Mouse (Mus musculus) left cerebral cortex, adult 2 months (tissue): Measurements from ENCODE around the gene Prrt3. TPM values are rescaled to one million over a fixed set of nuclear protein-coding genes. Genes with fewer than 3 reads are reported as not detected.
A peak's percentile ranks its signal among the peaks of the same experiment; 100 is the strongest.

Source experiments
- DNase-seq, 2 experiments: peaks; one replicate each; pipeline ENCODE4 v3.0.0; 2021 to 2022; ENCODE audit warnings: low spot score in 2 of 2, mixed read lengths in 1 of 2; ENCODE audit errors: extremely low spot score in 1 of 2
- H3K27ac ChIP-seq: fragments of 200-600 bp; 2 replicates; pipeline ENCODE4 v1.8.1; 2022
- H3K4me3 ChIP-seq: fragments of 200-600 bp; 2 replicates; pipeline ENCODE4 v1.8.1; 2022
- CTCF ChIP-seq: fragments of 200-600 bp; IDR thresholded peaks from 2 replicates; pipeline ENCODE4 v1.8.1; 2022; ENCODE audit warnings: antibody characterized with exemption, mild to moderate bottlenecking, moderate library complexity
- intact Hi-C: fragments of 180-260 bp; cut with DNase I; formaldehyde crosslinking; loops from one replicate; pipeline ENCODE4 v1.15.1; 2025
- long read RNA-seq, 2 experiments: library from polyadenylated mRNA; stranded (forward); transcript quantifications; one replicate each; pipeline ENCODE4 v2.0.0; 2021; ENCODE audit warnings: borderline mapping rate in 2 of 2
- total RNA-seq, 2 experiments: library from RNA; stranded (reverse); gene quantifications; 2 replicates each; pipeline ENCODE4 v1.2.3; 2021

Gene Prrt3
- 10 to 100 TPM; 54.9 to 61.1 TPM for total RNA-seq
- long read RNA-seq, experiment 1, transcript Prrt3-203 (4 exons, 3,741 nt), result minor isoform, 10 of 173 reads
- long read RNA-seq, experiment 1, transcript Prrt3-202 (4 exons, 3,424 nt), result major isoform, 58 of 173 reads
- long read RNA-seq, experiment 1, partial matches to known transcripts, result 29 of 173 reads
- long read RNA-seq, experiment 1, other reads (novel, unspliced or antisense), result 70 of 173 reads
- long read RNA-seq, experiment 2, transcript Prrt3-203 (4 exons, 3,741 nt), result minor isoform, 18 of 118 reads
- long read RNA-seq, experiment 2, transcript Prrt3-205 (3 exons, 1,903 nt), result minor isoform, 6 of 118 reads
- long read RNA-seq, experiment 2, transcript Prrt3-202 (4 exons, 3,424 nt), result major isoform, 22 of 118 reads
- long read RNA-seq, experiment 2, partial matches to known transcripts, result 25 of 118 reads
- long read RNA-seq, experiment 2, other reads (novel, unspliced or antisense), result 44 of 118 reads

- peak within 1 kb of the TSS; percentile 95 for H3K27ac ChIP-seq
- H3K4me3 ChIP-seq, result peak within 1 kb of the TSS; percentile 76
- intact Hi-C loops, result loop anchor here (2.0 to 5.0 kb wide), 2 partner anchors 107 to 121 kb away; partner anchors contain the start of gene Vhl
- DNase-seq, result peak; percentile 77 to 80
- TF ChIP-seq CTCF, result no peak
Measured at GRCm38 (mm10) chr6:113501388-113502084, at the start of gene Prrt3. TSS of gene Prrt3 (minus strand) at chr6:113501931.

DNA sequence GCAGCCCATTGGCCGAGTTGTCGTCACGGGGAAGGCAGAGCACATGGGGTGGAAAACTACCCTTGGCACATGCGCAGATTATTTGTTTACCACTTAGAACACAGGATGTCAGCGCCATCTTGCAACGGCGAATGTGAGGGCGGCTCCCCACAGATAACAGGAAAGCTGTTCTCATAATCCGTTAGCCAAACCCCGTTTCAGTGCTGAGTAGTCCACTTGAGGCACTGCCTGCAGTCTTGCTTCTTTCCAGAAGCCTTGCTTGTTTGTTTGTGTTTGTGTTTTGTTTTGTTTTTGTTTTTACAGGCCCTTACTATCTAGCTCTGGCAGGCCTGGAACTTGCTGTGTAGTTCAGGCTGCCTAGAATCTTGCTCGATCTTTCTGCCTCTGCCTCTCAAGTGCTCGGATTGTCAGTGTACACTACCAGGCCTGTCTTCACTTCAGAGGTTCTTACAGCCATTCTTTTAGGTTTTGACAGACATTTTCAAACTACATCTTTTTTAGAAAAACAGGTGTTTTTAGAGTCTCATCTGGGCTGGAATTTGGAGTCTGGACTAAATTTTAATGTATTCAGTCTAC is 42.3 kb upstream of the Prrt3 start:
- intact Hi-C loops, result no loop called here
- TF ChIP-seq CTCF, result no peak
- no peak overlapping the region for H3K4me3 ChIP-seq
- no peak for DNase-seq
- H3K27ac ChIP-seq, result no peak overlapping the region

DNA sequence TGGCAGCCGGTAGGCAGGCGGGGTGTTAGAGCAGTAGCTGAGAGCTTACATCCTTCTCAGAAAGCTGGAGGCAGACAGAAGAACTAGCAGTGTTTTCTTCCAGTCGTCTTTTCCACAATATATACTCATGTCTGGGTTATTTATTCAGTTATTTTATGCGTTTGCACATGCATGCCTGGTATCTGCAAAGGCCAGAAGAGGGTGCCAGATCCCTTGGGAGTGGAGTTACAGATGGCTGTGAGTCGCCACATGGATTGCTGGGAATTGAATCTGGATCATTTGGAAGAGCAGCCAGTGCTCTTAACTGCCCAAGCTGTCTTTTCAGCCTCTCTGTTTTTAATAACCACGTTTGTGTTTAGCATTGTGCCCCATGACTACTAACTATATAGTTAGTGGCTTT is 39.9 kb upstream of the Prrt3 start:
- no peak for DNase-seq
- Histone ChIP-seq H3K4me3 (no peak overlapping the region), H3K27ac (no peak overlapping the region)
- TF ChIP-seq CTCF, result peak; percentile 17
- intact Hi-C loops, result no loop called here

DNA sequence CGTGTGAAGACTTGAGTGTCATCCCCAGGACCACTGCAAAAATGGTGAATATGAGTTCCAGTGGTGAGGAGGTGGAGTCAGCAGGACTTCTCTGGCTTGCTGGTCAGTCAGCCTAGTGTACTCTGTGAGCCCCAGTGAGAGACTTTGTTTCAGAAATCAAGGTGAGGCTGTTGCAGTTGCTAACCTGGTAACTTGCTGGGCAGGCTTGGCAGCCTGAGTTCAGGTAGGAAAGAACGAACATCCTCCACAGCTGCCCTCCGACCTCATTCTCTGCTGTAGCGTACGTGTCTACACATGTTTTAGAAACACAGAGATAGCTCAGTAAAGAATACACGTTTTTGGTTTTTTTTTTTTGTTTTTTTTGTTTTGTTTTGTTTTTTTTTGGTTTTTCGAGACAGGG is 33.2 kb upstream of the Prrt3 start:
- Histone ChIP-seq H3K4me3 (no peak overlapping the region), H3K27ac (no peak overlapping the region)
- TF ChIP-seq CTCF, result no peak
- intact Hi-C loops, result loop anchor here (5.0 kb wide), 2 partner anchors 67 to 147 kb away; partner anchors contain the start of genes Brk1 and Fancd2os
- no peak for DNase-seq

- DNase-seq, result no peak
- TF ChIP-seq CTCF, result no peak
- Histone ChIP-seq H3K4me3 (peak overlapping the region; percentile 96), H3K27ac (no peak overlapping the region)
- intact Hi-C loops, result loop anchor here (5.0 kb wide), 2 partner anchors 70 to 150 kb away; partner anchors contain the start of genes Brk1 and Fancd2os
Measured at GRCm38 (mm10) chr6:113531840-113532404, 30.2 kb upstream of the Prrt3 start.

GRCm38 (mm10) chr6:113530932-113531839 is 29.5 kb upstream of the Prrt3 start, which contains the start of the genes Emc3 and Fancd2:
TSS of gene Emc3 (minus strand) at chr6:113531652.
TSS of gene Fancd2 (plus strand) at chr6:113531682.
- Histone ChIP-seq H3K4me3 (peak within 1 kb of the TSS; percentile 96), H3K27ac (peak within 1 kb of the TSS; percentile 83)
- DNase-seq, result peak; percentile 92 to 97
- intact Hi-C loops, result loop anchor here (5.0 kb wide), 2 partner anchors 71 to 151 kb away; partner anchors contain the start of genes Brk1 and Fancd2os
- no peak; the same call in 1 of the 2 replicates for TF ChIP-seq CTCF

GRCm38 (mm10) chr6:113523420-113523819 is 21.7 kb upstream of the Prrt3 start:
- TF ChIP-seq CTCF, result no peak
- Histone ChIP-seq H3K27ac (no peak overlapping the region), H3K4me3 (no peak overlapping the region)
- intact Hi-C loops, result loop anchor here (2.0 kb wide), 1 partner anchor 91 kb away; no protein-coding TSS in a partner anchor
- DNase-seq, result peak; percentile 19 to 24

DNA sequence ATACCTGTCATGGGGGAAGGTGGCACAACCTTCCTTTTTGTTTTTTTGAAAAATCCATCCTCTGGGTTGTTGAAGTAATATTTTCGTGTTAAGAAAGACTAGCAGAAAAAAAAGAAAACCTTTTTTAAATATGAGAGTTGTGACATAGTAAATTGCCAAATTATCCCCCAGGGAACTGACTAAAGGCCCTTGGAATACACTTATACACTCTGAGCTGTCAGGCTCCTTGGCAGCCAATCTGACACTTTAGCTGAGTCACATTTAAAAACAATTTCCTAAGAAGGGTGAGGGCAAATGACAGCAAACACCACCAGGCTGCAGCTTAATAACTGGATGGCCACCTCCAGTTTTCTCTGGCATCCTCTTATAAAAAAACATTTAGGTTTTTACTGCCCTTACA is 20.6 kb upstream of the Prrt3 start:
- H3K4me3 ChIP-seq, result no peak overlapping the region
- intact Hi-C loops, result loop anchor here (2.0 kb wide), 1 partner anchor 92 kb away; no protein-coding TSS in a partner anchor
- H3K27ac ChIP-seq, result no peak overlapping the region
- TF ChIP-seq CTCF, result no peak
- DNase-seq, result no peak

- Histone ChIP-seq H3K27ac (no peak overlapping the region), H3K4me3 (no peak overlapping the region)
- intact Hi-C loops, result no loop called here
- no peak for TF ChIP-seq CTCF
- no peak for DNase-seq
Measured at GRCm38 (mm10) chr6:113517434-113518080, 15.8 kb upstream of the Prrt3 start.

DNA sequence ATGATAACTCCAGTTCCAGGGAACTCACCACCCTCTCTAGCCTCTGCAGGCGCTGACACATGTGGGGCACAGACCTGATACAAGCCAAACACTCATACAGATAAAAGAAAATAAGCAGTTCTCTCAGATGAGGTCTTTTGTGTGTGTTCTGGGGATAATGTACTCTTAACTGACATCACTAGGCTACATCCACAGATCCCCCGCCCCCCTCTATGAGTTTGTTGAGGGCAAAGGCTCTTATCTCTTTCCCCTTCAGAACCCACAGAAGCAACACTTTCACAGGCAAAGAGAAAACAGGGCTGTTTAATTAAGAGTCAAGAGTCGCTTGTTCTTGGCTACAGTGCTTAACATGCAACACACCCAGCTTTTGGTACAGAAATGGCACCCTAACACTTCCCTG is 12.9 kb upstream of the Prrt3 start:
- Histone ChIP-seq H3K27ac (no peak overlapping the region), H3K4me3 (no peak overlapping the region)
- intact Hi-C loops, result no loop called here
- DNase-seq, result no peak
- TF ChIP-seq CTCF, result no peak
